Mouse (Mus musculus) lung, adult 2 months (tissue): ENCODE measurements around the gene Usp33. TPM values are rescaled to one million over a fixed set of nuclear protein-coding genes. Genes with fewer than 3 reads are reported as not detected.
"Not testable (repeated sequence)": the region's sequence is repeated elsewhere in the genome, so short reads cannot be mapped to it uniquely, and the experiment has no call there.

Source experiments
- DNase-seq: peaks from one replicate; pipeline ENCODE4 v3.0.0; 2022
- H3K4me1 ChIP-seq: fragments of 200-500 bp; 2 replicates; pipeline ENCODE4 v1.6.1; 2011; ENCODE audit warnings: low read length; ENCODE audit not compliant: control insufficient read depth, insufficient read depth
- H3K4me3 ChIP-seq: fragments of 200-500 bp; replicated peaks from 2 replicates; pipeline ENCODE3; 2011; ENCODE audit warnings: low read depth, mild to moderate bottlenecking, control low read depth, low read length; ENCODE audit errors: extremely low read depth
- CTCF ChIP-seq: fragments of 200-500 bp; IDR thresholded peaks from 2 replicates; pipeline ENCODE4 v1.5.1; 2011; ENCODE audit warnings: mild to moderate bottlenecking, low read length, control low read depth; ENCODE audit not compliant: insufficient read depth
- POLR2A ChIP-seq: fragments of 200-500 bp; IDR thresholded peaks from 2 replicates; pipeline ENCODE4 v1.6.1; 2011; ENCODE audit warnings: low read depth, mild to moderate bottlenecking, control low read depth, low read length, borderline replicate concordance; ENCODE audit errors: extremely low read depth
- WGBS: fragments of 180-500 bp; shearing (Covaris S2); methylation state at CpG from one replicate; pipeline ENCODE4 v1.1.7; 2018; 5-methylcytosine and 5-hydroxymethylcytosine counted together
- polyA plus RNA-seq: library from polyadenylated mRNA; depleted of rRNA; stranded (reverse); fragments of >200 nt; gene quantifications from 2 replicates; pipeline ENCODE4 v1.2.3, GENCODE M21; 2012

Gene Usp33
- polyA plus RNA-seq, 1 experiment, result 26.6 TPM

DNA sequence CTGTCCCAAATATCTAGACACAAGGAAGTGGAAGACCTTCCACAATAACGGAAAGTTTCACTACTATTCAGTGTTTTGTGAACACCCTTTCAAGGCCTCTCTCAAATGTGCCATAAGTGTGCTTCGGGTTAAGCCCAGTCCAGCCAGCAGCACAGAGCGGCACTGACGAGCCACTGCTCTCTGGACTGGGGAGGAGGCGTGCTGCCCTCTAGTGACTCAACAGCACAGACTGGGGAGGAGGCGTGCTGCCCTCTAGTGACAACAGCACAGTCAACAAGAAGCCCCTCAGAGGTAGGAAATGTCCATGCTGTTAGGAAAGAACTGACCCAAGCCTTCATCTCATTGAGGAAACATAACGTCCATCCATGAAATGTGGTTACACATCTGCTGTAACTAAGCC is 30.7 kb upstream of the Usp33 start:
- WGBS, result 4% methylated on average over 7 of the region's 7 CpGs
- Histone ChIP-seq H3K4me3 (no peak overlapping the region), H3K4me1 (no peaks in the 10 kb centered on the region)
- DNase-seq, result peak; percentile 74
- TF ChIP-seq POLR2A (no peak), CTCF (peak; percentile 100)

DNA sequence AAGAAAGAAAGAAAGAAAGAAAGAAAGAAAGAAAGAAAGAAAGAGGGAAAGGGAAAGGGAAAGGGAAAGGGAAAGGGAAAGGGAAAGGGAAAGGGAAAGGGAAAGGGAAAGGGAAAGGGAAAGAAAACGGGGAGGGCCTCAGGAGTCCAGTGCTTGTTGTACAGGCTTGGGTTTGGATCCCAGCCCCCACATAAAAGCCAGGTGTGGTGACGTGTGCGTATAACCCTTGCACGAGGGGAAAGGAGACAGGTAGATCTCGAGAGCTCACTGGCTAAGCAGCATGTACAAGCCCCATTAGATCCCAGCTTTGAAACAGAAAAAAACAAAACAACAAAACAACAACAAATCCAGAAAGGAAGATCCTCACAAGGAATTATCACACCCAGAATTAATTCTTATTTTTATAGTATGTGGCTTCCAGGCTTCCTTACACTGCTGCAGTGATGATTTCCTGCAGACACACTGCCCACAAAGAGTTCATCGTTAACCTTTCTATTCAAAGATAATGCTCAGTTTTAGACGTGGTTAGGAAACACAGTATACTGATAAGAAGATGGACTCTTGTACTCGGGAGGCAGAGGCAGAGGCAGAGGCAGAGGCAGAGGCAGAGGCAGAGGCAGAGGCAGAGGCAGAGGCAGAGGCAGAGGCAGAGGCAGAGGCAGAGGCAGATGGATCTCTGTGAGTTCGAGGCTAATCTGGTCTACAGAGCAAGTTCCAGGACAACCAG is 29.7 kb upstream of the Usp33 start:
- not testable (repeated sequence) for H3K4me3 ChIP-seq, H3K4me1 ChIP-seq, DNase-seq
- 77% methylated on average over 9 of the region's 9 CpGs for WGBS

DNA sequence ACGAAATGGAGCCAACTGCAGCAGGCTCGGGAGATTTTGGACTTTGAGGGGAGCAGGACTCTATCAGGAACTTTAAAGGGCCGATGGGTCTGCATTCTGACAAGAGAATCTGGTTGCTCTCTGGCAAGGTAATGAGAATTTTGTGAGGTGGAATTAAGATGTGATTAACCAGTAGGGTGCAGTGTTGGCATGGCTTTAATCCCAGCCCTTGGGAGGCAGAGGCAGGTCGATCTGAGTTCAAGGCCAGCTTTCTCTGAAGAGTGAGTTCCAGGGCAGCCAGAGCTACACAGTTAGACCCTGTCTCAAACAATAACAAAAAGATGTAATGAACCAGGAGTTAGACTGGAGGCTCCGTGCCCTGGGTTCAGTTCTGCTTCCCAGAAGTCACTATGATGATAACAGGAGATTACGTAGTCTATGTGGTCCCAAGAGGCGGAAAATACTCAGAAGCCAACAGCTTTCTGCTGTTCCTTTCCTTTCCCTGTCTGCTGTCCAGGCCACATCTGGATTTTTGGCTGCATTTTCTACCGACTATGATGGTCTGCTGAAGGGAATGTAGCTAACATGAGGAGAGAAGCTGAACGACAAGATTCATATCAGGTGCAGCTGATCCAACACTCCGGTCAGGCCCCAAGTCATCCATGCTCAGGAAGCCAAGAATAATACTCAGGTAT is 25.2 kb upstream of the Usp33 start:
- Histone ChIP-seq H3K4me1 (no peaks in the 10 kb centered on the region), H3K4me3 (no peak overlapping the region)
- 85% methylated on average over 10 of the region's 10 CpGs for WGBS
- TF ChIP-seq CTCF (no peak), POLR2A (no peak)
- DNase-seq, result no peak

GRCm38 (mm10) chr3:152321765-152322547 is 24.3 kb upstream of the Usp33 start:
- 81% methylated on average over 8 of the region's 8 CpGs for WGBS
- no peaks in the 10 kb centered on the region for H3K4me1 ChIP-seq
- no peak for DNase-seq
- no peak overlapping the region for H3K4me3 ChIP-seq
- TF ChIP-seq CTCF, result no peak
- TF ChIP-seq POLR2A, result no peak

DNA sequence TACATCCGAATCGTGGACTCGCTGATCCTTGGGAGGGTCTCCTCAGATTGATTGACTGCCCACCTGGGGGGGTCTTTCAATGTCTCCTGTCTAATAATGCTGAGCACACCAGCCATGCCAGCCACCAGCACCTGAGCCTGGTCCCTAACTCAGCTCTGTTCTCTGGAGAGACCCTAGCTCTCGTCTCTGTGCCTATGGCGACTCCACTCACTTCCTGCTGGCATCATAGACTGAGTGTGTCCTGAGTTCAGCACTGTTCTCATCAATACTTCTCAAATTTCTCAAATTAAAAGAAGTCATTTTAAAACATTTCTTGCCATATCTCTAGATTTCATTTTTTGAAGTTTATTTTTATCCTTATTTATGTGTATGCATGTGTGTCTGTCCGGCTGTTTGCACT is 14.2 kb upstream of the Usp33 start:
- TF ChIP-seq POLR2A, result no peak
- no peak for TF ChIP-seq CTCF
- DNase-seq, result no peak
- 94% methylated on average over 6 of the region's 6 CpGs for WGBS

GRCm38 (mm10) chr3:152332545-152333300 is 13.6 kb upstream of the Usp33 start:
- Histone ChIP-seq H3K4me3 (no peak overlapping the region), H3K4me1 (no peaks in the 10 kb centered on the region)
- TF ChIP-seq CTCF, result no peak
- TF ChIP-seq POLR2A, result no peak
- no peak for DNase-seq
- 94% methylated on average over 15 of the region's 15 CpGs for WGBS

More for the DNA sequence above, 14.2 kb upstream of the Usp33 start:
- Histone ChIP-seq H3K4me1 (no peaks in the 10 kb centered on the region), H3K4me3 (no peak overlapping the region)

GRCm38 (mm10) chr3:152333641-152334040 is 12.6 kb upstream of the Usp33 start:
- no peak for DNase-seq
- Histone ChIP-seq H3K4me1 (no peaks in the 10 kb centered on the region), H3K4me3 (no peak overlapping the region)
- TF ChIP-seq POLR2A (no peak), CTCF (no peak)
- 84% methylated on average over 10 of the region's 10 CpGs for WGBS

GRCm38 (mm10) chr3:152336085-152336484 is 10.2 kb upstream of the Usp33 start:
- peaks cover 4% of the 10 kb centered on the region; the same call in 1 of the 2 replicates for H3K4me1 ChIP-seq
- H3K4me3 ChIP-seq, result no peak overlapping the region
- TF ChIP-seq POLR2A (no peak), CTCF (no peak)
- DNase-seq, result no peak
- WGBS, result 78% methylated on average over 8 of the region's 8 CpGs

DNA sequence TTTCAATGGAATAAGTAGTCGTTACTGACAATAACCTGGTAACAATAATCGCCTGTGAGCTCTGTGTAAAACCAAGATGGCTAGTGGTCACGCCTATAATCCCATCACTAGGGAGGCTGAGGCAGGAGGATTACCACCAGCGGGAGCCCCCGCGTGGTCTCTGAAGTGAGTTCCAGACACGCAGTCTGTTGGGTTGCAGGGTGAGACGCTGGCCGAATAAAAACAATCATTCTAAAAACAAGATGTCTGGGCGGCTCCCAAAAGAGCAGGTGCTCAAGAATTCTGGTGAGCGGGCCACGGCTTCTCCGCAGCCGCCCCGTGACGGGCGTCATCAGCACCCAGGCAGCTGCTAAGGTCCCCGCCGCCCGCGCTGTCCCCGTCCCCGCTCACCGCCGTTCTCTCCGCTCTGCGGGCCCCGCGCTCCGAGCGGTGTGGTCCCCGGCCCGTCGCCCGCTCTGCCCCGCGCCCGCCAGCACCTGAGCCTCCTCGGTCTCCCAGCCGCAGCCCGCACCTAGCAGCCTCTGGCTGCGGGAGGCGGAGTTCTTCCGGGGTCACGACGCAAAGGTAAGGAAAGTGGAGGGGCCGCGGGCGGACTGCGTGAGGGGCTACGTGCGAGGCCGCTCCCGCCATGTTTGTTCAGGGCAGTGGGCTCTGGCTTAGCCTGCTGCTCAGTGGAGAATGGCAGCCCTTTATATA is 6.3 kb upstream of the Usp33 start, which contains the start of gene Miga1:
Gene Miga1, minus strand, starts transcription at position 546 of the 696 bp plus-strand sequence.
- H3K4me3 ChIP-seq, result peak within 1 kb of the TSS; percentile 64
- TF ChIP-seq POLR2A (peak; percentile 40; the same call in 1 of the 2 replicates), CTCF (no peak)
- H3K4me1 ChIP-seq, result peaks cover 4% of the 10 kb centered on the region; the same call in 1 of the 2 replicates
- DNase-seq, result peak; percentile 69
- WGBS, result 2% methylated on average over 54 of the region's 54 CpGs
